Mouse (Mus musculus): ENCODE measurements around the gene Acot6. TPM values are rescaled to one million over a fixed set of nuclear protein-coding genes. Genes with fewer than 3 reads are reported as not detected.

Gene Acot6
- total and polyA plus RNA-seq, 3 experiments = 3.2 to 3.3 TPM; not detected in 1

DNA sequence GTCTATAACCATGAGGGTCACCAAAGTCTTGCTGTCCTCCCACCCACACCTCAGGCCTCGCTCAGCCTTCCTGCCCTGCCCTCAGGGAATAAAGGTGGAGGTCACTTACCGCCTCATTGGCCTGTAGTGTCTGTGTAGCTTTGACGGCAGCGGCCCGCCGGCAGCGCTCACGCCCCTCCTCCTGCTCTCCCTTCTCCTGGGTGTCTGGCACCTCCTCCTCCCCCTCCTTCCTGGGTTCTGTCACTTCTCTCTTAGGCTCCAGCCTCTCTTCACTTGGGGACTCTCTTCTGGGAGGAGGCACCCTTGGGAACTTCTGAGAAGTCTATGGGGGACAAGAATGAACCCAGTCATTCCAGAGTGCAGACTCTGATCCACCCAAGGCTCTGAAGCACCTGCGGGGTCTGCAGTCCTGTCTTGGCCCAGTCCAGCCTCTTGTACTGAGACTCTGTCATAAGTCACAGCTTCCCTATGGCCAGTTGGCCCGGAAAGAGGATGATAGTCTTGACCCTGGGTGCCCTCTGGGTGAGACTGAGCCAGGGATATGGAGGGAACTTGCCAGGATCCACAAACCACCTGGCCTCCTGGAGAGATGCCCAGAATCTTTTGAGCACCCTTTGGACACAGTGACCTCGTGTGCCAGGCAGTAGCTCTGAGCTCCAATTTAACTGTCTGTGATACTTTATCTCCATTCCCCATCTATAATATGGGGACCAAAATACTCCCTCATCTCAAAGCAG lies 54.5 kb downstream of the Acot6 start:
- Histone ChIP-seq H3K36me3 (ENCODE audit: control insufficient read depth in 1 of 2, insufficient read depth in 2 of 2, low read length in 2 of 2) (peaks cover 15 to 18% of the 10 kb centered on the region in 2 experiments), H3K79me2 (ENCODE audit: control insufficient read depth, insufficient read depth, low read length, poor library complexity) (no peaks in the 10 kb centered on the region), H3K4me3 (ENCODE audit: control insufficient read depth in 1 of 2, insufficient read depth in 1 of 2, low read depth in 2 of 2, low read length in 2 of 2) (no peak overlapping the region), H3K9ac (ENCODE audit: control insufficient read depth, low read depth, low read length, poor library complexity, severe bottlenecking) (no peak overlapping the region), H3K27me3 (ENCODE audit: control insufficient read depth in 1 of 2, insufficient read depth in 2 of 2, low read length in 2 of 2) (no peaks in the 10 kb centered on the region), H3K9me3 (replicated peaks; ENCODE audit: insufficient read depth, low read length) (no peaks in the 10 kb centered on the region), H3K27ac (ENCODE audit: control insufficient read depth, low read depth, low read length) (no peak overlapping the region), H3K4me1 (ENCODE audit: control insufficient read depth in 1 of 2, insufficient read depth in 2 of 2, low read length in 2 of 2) (peaks cover 12 to 23% of the 10 kb centered on the region in 2 experiments)
- DNase-seq (ENCODE audit: low read depth, low spot score) = no peak
- TF ChIP-seq CTCF (IDR thresholded peaks at IDR 0.05 in 2 of 3, conservative IDR thresholded peaks at IDR 0.05 in 1 of 3; ENCODE audit: control insufficient read depth in 1 of 3, insufficient read depth in 1 of 3, low read depth in 2 of 3, low read length in 3 of 3, poor library complexity in 1 of 3, severe bottlenecking in 1 of 3) (no peak), ZKSCAN1 (IDR thresholded peaks at IDR 0.05; ENCODE audit: low read depth, low read length) (no peak), ZC3H11A (IDR thresholded peaks at IDR 0.05; ENCODE audit: low read depth, low read length) (no peak), GATA1 (IDR thresholded peaks at IDR 0.05; ENCODE audit: low read depth, low read length) (no peak), ZMIZ1 (IDR thresholded peaks at IDR 0.05; ENCODE audit: low read depth, low read length) (no peak), E2F4 (IDR thresholded peaks at IDR 0.05; ENCODE audit: borderline replicate concordance, low read depth, low read length) (no peak), ELF1 (IDR thresholded peaks at IDR 0.05; ENCODE audit: low read depth, low read length) (no peak), HCFC1 (IDR thresholded peaks at IDR 0.05; ENCODE audit: low read depth, low read length) (no peak), TCF12 (IDR thresholded peaks at IDR 0.05; ENCODE audit: low read depth, low read length) (no peak), POLR2A (IDR thresholded peaks at IDR 0.05; ENCODE audit: control insufficient read depth in 1 of 2, insufficient read depth in 1 of 2, low read depth in 1 of 2, low read length in 2 of 2, poor library complexity in 1 of 2) (no peak), ZNF384 (IDR thresholded peaks at IDR 0.05; ENCODE audit: low read depth, low read length) (no peak), JUND (IDR thresholded peaks at IDR 0.05; ENCODE audit: low read depth, low read length) (no peak), GABPA (IDR thresholded peaks at IDR 0.05; ENCODE audit: low read depth, low read length) (no peak), USF1 (IDR thresholded peaks at IDR 0.05; ENCODE audit: low read depth, low read length) (no peak), BHLHE40 (IDR thresholded peaks at IDR 0.05; ENCODE audit: borderline replicate concordance, low read depth, low read length) (no peak), MYB (IDR thresholded peaks at IDR 0.05; ENCODE audit: low read depth, low read length) (no peak)

DNA sequence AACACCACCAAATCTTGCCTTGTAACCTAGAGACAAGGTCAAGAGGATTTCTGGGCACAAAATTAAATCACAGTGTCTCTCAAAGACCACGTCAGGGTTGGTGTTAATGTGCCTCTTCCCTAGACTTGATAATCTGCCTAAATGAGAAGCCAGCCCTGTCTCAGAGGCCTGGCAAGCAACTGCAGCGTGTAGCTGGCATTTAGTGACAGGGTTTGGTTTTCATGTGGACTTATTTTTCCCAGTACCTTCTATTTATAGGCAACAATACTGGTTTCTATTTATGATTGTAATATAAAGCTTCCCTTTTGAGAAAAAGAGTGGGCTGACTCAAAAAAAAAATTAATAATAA lies 55.0 kb downstream of the Acot6 start:
- no peaks in the 10 kb centered on the region for H3K79me2 ChIP-seq (ENCODE audit: control insufficient read depth, insufficient read depth, low read length, poor library complexity)
- no peaks in the 10 kb centered on the region for H3K27me3 ChIP-seq (ENCODE audit: control insufficient read depth in 1 of 2, insufficient read depth in 2 of 2, low read length in 2 of 2)
- H3K36me3 ChIP-seq (ENCODE audit: control insufficient read depth in 1 of 2, insufficient read depth in 2 of 2, low read length in 2 of 2) = peaks cover 13 to 14% of the 10 kb centered on the region in 2 experiments
- no peak for DNase-seq (ENCODE audit: low read depth, low spot score)
- H3K9ac ChIP-seq (ENCODE audit: control insufficient read depth, low read depth, low read length, poor library complexity, severe bottlenecking) = no peak overlapping the region
- H3K4me1 ChIP-seq (ENCODE audit: control insufficient read depth in 1 of 2, insufficient read depth in 2 of 2, low read length in 2 of 2) = peaks cover 9 to 20% of the 10 kb centered on the region in 2 experiments
- no peaks in the 10 kb centered on the region for H3K9me3 ChIP-seq (replicated peaks; ENCODE audit: insufficient read depth, low read length)
- no peak for TF ChIP-seq ZNF384 (IDR thresholded peaks at IDR 0.05; ENCODE audit: low read depth, low read length)
- TF ChIP-seq TCF12 (IDR thresholded peaks at IDR 0.05; ENCODE audit: low read depth, low read length) = no peak
- TF ChIP-seq JUND (IDR thresholded peaks at IDR 0.05; ENCODE audit: low read depth, low read length) = no peak
- no peak for TF ChIP-seq E2F4 (IDR thresholded peaks at IDR 0.05; ENCODE audit: borderline replicate concordance, low read depth, low read length)
- no peak for TF ChIP-seq UBTF (IDR thresholded peaks at IDR 0.05; ENCODE audit: borderline replicate concordance, insufficient read depth, low read depth, low read length)
- TF ChIP-seq NRF1 (IDR thresholded peaks at IDR 0.05; ENCODE audit: insufficient read depth, low read depth, low read length, poor library complexity, severe bottlenecking) = no peak
- TF ChIP-seq TAL1 (IDR thresholded peaks at IDR 0.05; ENCODE audit: low read length) = no peak
- TF ChIP-seq GABPA (IDR thresholded peaks at IDR 0.05; ENCODE audit: low read depth, low read length) = no peak
- TF ChIP-seq USF1 (IDR thresholded peaks at IDR 0.05; ENCODE audit: low read depth, low read length) = no peak
- no peak overlapping the region for H3K4me3 ChIP-seq (ENCODE audit: control insufficient read depth in 1 of 2, insufficient read depth in 1 of 2, low read depth in 2 of 2, low read length in 2 of 2)
- no peak overlapping the region for H3K27ac ChIP-seq (ENCODE audit: control insufficient read depth, low read depth, low read length)
